Mouse (Mus musculus) neural tube, embryonic 12.5 days (tissue): ENCODE results near the gene Zfp638. TPM values are rescaled to one million over a fixed set of nuclear protein-coding genes. Genes with fewer than 3 reads are reported as not detected.
A peak's percentile ranks its signal among the peaks of the same experiment; 100 is the strongest.

ENCODE experiments used
- ATAC-seq: fragments of 200-750 bp; cut with Nextera tagmentation; 2 replicates; pipeline ENCODE4 v1.8.0; 2017; ENCODE audit warnings: low read depth, mild to moderate bottlenecking, moderate TSS enrichment, moderate library complexity; ENCODE audit not compliant: low FRiP score
- H3K27ac ChIP-seq: fragments of 300-500 bp; sonication (generic); 2 replicates; pipeline ENCODE4 v1.5.1; 2016
- H3K27me3 ChIP-seq: fragments of 300-500 bp; sonication (generic); replicated peaks from 2 replicates; pipeline ENCODE4 v1.6.1; 2016; ENCODE audit warnings: mild to moderate bottlenecking
- H3K36me3 ChIP-seq: fragments of 300-500 bp; sonication (generic); 2 replicates; pipeline ENCODE4 v1.6.1; 2016; ENCODE audit warnings: mild to moderate bottlenecking
- H3K4me1 ChIP-seq: fragments of 300-500 bp; sonication (generic); 2 replicates; pipeline ENCODE4 v1.6.1; 2016
- H3K4me2 ChIP-seq: fragments of 300-500 bp; sonication (generic); replicated peaks from 2 replicates; pipeline ENCODE4 v1.6.1; 2016; ENCODE audit warnings: mild to moderate bottlenecking
- H3K4me3 ChIP-seq: fragments of 300-500 bp; sonication (generic); 2 replicates; pipeline ENCODE4 v1.5.1; 2016
- H3K9ac ChIP-seq: fragments of 300-500 bp; sonication (generic); 2 replicates; pipeline ENCODE4 v1.6.1; 2016; ENCODE audit warnings: mild to moderate bottlenecking
- H3K9me3 ChIP-seq: fragments of 300-500 bp; sonication (generic); 2 replicates; pipeline ENCODE4 v1.6.1; 2016; ENCODE audit warnings: mild to moderate bottlenecking
- WGBS: fragments of 180-500 bp; shearing (Covaris S2); methylation state at CpG from one replicate; pipeline ENCODE4 v1.1.7; 2016; 5-methylcytosine and 5-hydroxymethylcytosine counted together
- polyA plus RNA-seq: library from polyadenylated mRNA; unstranded; fragments of >200 nt; fragmentation: Nextera tagmentation; extraction: Ambion mirVana; gene quantifications from 2 replicates; pipeline ENCODE4 v1.2.1, GENCODE M21; 2016

Gene Zfp638
- polyA plus RNA-seq, 1 experiment from 2014 or later, result 92.4 TPM

DNA sequence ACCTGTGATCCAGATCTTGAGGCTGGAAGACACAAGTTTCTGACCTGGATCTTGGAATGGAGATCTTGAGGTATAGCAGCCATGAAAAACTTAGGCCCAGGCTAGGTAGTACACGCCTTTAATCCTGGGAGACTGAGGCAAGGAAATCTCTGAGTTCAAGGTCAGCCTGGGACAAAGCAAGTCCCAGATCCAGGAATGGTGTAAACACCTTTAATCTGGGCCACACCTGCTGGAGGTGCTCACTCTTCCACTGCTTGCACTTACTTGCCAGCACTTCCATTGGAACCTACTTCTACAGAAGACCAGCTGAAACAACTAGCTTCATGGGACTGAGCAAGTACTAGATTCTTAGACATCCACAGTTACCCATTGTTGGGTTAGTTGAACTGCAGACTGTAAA is 26.2 kb downstream of the Zfp638 start:
- H3K4me1 ChIP-seq, result no peaks in the 10 kb centered on the region
- no peak overlapping the region for H3K9ac ChIP-seq
- no peaks in the 10 kb centered on the region for H3K9me3 ChIP-seq
- H3K27ac ChIP-seq, result no peak overlapping the region
- H3K4me2 ChIP-seq, result no peak overlapping the region
- H3K36me3 ChIP-seq, result no peaks in the 10 kb centered on the region
- no peaks in the 10 kb centered on the region for H3K27me3 ChIP-seq
- no peak for ATAC-seq
- H3K4me3 ChIP-seq, result no peak overlapping the region
- 92% methylated on average over 1 of the region's 1 CpGs for WGBS

- no peaks in the 10 kb centered on the region for H3K36me3 ChIP-seq
- H3K9me3 ChIP-seq, result no peaks in the 10 kb centered on the region
- H3K27ac ChIP-seq, result no peak overlapping the region
- H3K4me1 ChIP-seq, result no peaks in the 10 kb centered on the region
- no peak overlapping the region for H3K4me2 ChIP-seq
- ATAC-seq, result no peak
- WGBS, result 100% methylated on average over 1 of the region's 1 CpGs
- no peak overlapping the region for H3K9ac ChIP-seq
- H3K27me3 ChIP-seq, result no peaks in the 10 kb centered on the region
- H3K4me3 ChIP-seq, result no peak overlapping the region
Observed at GRCm38 (mm10) chr6:83893584-83893983, 26.7 kb downstream of the Zfp638 start.

- H3K4me3 ChIP-seq, result no peak overlapping the region
- no peak for ATAC-seq
Observed at GRCm38 (mm10) chr6:83899142-83899541, 32.2 kb downstream of the Zfp638 start.

DNA sequence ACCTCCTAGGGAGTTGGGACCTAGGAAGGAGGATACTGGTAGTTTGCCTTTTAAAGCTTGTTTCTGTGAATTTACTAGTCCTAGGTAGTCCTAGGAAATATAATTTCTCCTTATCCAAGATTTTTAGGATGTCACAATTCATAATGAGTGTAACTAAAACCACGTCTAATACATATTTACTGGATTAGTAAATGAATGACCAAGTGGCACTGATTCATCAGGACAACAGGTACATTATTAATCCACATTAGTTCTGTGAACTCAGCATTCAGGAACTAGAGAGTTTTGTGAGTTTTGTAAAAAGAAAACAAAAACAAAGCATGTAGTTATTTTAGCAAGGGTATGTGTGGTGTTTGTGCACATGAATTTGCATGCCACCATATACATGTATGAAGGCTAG is 38.4 kb downstream of the Zfp638 start:
- Histone ChIP-seq H3K36me3 (no peaks in the 10 kb centered on the region), H3K9ac (no peak overlapping the region), H3K27ac (no peak overlapping the region), H3K9me3 (no peaks in the 10 kb centered on the region), H3K4me1 (no peaks in the 10 kb centered on the region), H3K27me3 (no peaks in the 10 kb centered on the region), H3K4me3 (no peak overlapping the region), H3K4me2 (no peak overlapping the region)
- WGBS, result 76% methylated on average over 1 of the region's 1 CpGs
- no peak for ATAC-seq

More at GRCm38 (mm10) chr6:83899142-83899541, 32.2 kb downstream of the Zfp638 start:
- Histone ChIP-seq H3K4me1 (no peaks in the 10 kb centered on the region), H3K9ac (no peak overlapping the region), H3K36me3 (no peaks in the 10 kb centered on the region), H3K27me3 (no peaks in the 10 kb centered on the region), H3K27ac (no peak overlapping the region), H3K4me2 (no peak overlapping the region), H3K9me3 (no peaks in the 10 kb centered on the region)
- 79% methylated on average over 4 of the region's 4 CpGs for WGBS

GRCm38 (mm10) chr6:83906659-83907058 is 39.8 kb downstream of the Zfp638 start:
- no peak overlapping the region for H3K4me2 ChIP-seq
- ATAC-seq, result no peak
- H3K9ac ChIP-seq, result no peak overlapping the region
- H3K36me3 ChIP-seq, result no peaks in the 10 kb centered on the region
- no peaks in the 10 kb centered on the region for H3K27me3 ChIP-seq
- H3K4me3 ChIP-seq, result no peak overlapping the region
- no peaks in the 10 kb centered on the region for H3K4me1 ChIP-seq
- no peak overlapping the region for H3K27ac ChIP-seq
- no peaks in the 10 kb centered on the region for H3K9me3 ChIP-seq

- Histone ChIP-seq H3K27ac (no peak overlapping the region), H3K4me1 (no peaks in the 10 kb centered on the region), H3K27me3 (no peaks in the 10 kb centered on the region), H3K4me2 (no peak overlapping the region), H3K36me3 (no peaks in the 10 kb centered on the region), H3K4me3 (no peak overlapping the region), H3K9ac (no peak overlapping the region), H3K9me3 (no peaks in the 10 kb centered on the region)
- WGBS, result 40% methylated on average over 4 of the region's 4 CpGs
- ATAC-seq, result no peak
Observed at GRCm38 (mm10) chr6:83908386-83908785, 41.5 kb downstream of the Zfp638 start.

- no peak overlapping the region for H3K4me3 ChIP-seq
- no peaks in the 10 kb centered on the region for H3K36me3 ChIP-seq
- no peak overlapping the region for H3K27ac ChIP-seq
- WGBS, result 47% methylated on average over 4 of the region's 4 CpGs
- H3K4me2 ChIP-seq, result peak overlapping the region; percentile 59; the same call in 1 of the 2 replicates
- peak; percentile 43 for ATAC-seq
- H3K27me3 ChIP-seq, result no peaks in the 10 kb centered on the region
- H3K4me1 ChIP-seq, result no peaks in the 10 kb centered on the region
- H3K9me3 ChIP-seq, result no peaks in the 10 kb centered on the region
- H3K9ac ChIP-seq, result no peak overlapping the region
Observed at GRCm38 (mm10) chr6:83913710-83914109, 46.8 kb downstream of the Zfp638 start.

DNA sequence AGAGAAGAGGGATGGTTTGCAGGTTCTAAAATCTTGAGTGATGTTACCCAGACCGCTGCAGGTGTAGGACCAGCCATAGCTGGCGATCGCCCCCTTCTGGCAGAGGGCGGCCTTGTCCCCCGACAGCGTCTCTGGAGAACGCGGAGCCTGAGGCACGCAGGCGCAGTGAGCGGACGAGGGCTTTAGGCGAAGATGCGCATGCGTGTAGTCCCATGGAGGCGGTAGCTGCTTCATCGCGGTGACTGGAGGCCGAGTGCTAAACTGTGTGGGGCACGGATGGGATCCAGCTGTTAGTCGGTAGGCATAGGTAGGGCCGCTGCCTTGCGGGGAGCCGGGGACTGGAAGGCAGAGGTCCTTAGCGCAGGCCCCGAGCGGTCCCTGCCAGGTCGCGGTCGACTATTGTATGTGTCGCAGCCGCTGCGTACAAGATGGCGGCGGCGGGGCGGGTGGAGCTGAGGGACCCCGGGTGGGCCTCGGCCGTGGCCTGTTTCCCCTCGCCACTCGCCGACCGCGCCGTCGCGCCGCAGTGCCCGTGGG is 47.3 kb downstream of the Zfp638 start:
- Histone ChIP-seq H3K4me1 (no peaks in the 10 kb centered on the region), H3K4me3 (peak overlapping the region; percentile 93), H3K27me3 (no peaks in the 10 kb centered on the region), H3K4me2 (peak overlapping the region; percentile 59), H3K9ac (peak overlapping the region; percentile 99), H3K36me3 (no peaks in the 10 kb centered on the region), H3K9me3 (no peaks in the 10 kb centered on the region), H3K27ac (peak overlapping the region; percentile 96)
- ATAC-seq, result peak; percentile 98
- WGBS, result under 1% methylated on average over 50 of the region's 50 CpGs

GRCm38 (mm10) chr6:83914720-83915271 is 47.9 kb downstream of the Zfp638 start:
- peak overlapping the region; percentile 99 for H3K9ac ChIP-seq
- no peaks in the 10 kb centered on the region for H3K4me1 ChIP-seq
- WGBS, result under 1% methylated on average over 39 of the region's 40 CpGs
- peak overlapping the region; percentile 59 for H3K4me2 ChIP-seq
- no peaks in the 10 kb centered on the region for H3K9me3 ChIP-seq
- H3K27ac ChIP-seq, result peak overlapping the region; percentile 96
- no peaks in the 10 kb centered on the region for H3K36me3 ChIP-seq
- peak overlapping the region; percentile 93 for H3K4me3 ChIP-seq
- H3K27me3 ChIP-seq, result no peaks in the 10 kb centered on the region
- ATAC-seq, result peak; percentile 78

DNA sequence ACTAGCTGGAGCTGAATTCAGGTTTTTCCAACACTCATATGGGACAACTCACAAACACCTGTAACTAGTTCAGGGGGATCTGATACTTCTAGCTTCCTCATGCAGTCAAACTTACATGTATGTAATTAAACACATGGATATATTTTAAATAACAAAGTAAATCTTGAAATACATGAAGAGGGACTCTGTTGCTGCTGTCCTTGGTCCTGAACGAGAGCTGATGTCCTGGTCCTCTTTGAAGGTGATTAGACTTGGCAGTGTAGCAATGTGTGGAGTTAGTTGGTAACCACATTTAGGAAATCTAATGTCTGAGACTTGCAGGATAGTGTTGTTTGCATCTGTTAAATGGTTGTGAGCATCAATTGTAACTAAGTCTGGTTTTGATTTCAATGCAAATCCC is 60.5 kb downstream of the Zfp638 start:
- H3K4me1 ChIP-seq, result no peaks in the 10 kb centered on the region
- 87% methylated on average over 1 of the region's 1 CpGs for WGBS
- H3K27me3 ChIP-seq, result no peaks in the 10 kb centered on the region
- ATAC-seq, result no peak
- H3K36me3 ChIP-seq, result peaks cover 12% of the 10 kb centered on the region; the same call in 1 of the 2 replicates
- no peak overlapping the region for H3K4me3 ChIP-seq
- no peak overlapping the region for H3K27ac ChIP-seq
- H3K9me3 ChIP-seq, result no peaks in the 10 kb centered on the region
- H3K4me2 ChIP-seq, result no peak overlapping the region
- no peak overlapping the region for H3K9ac ChIP-seq

- Histone ChIP-seq H3K27me3 (no peaks in the 10 kb centered on the region), H3K27ac (no peak overlapping the region), H3K4me1 (no peaks in the 10 kb centered on the region), H3K4me2 (no peak overlapping the region), H3K4me3 (no peak overlapping the region), H3K36me3 (peaks cover 12% of the 10 kb centered on the region; the same call in 1 of the 2 replicates), H3K9me3 (no peaks in the 10 kb centered on the region), H3K9ac (no peak overlapping the region)
- 83% methylated on average over 2 of the region's 2 CpGs for WGBS
- ATAC-seq, result no peak
Observed at GRCm38 (mm10) chr6:83928225-83928624, 61.3 kb downstream of the Zfp638 start.

- no peak for ATAC-seq
- Histone ChIP-seq H3K4me2 (no peak overlapping the region), H3K4me3 (no peak overlapping the region), H3K9me3 (no peaks in the 10 kb centered on the region), H3K27me3 (no peaks in the 10 kb centered on the region), H3K4me1 (no peaks in the 10 kb centered on the region), H3K9ac (no peak overlapping the region), H3K36me3 (peaks cover 34% of the 10 kb centered on the region), H3K27ac (no peak overlapping the region)
- 95% methylated on average over 2 of the region's 2 CpGs for WGBS
Observed at GRCm38 (mm10) chr6:83939492-83939891, 72.6 kb downstream of the Zfp638 start.

DNA sequence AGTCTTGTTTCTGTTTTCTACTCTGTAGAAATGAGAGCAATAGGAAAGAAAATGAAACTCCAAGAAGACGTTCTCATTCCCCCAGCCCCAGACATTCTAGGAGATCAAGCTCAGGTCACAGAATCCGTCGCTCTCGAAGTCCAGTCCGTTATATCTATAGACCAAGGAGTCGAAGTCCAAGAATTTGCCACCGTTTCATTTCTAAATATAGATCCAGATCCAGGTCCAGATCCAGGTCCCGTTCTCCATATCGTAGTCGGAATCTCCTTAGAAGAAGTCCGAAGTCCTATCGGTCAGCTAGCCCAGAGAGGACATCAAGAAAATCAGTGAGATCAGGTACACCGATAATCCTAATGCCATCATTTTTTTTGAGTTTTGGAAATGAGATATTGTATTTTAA is 75.9 kb downstream of the Zfp638 start:
- peaks cover 40% of the 10 kb centered on the region for H3K36me3 ChIP-seq
- H3K4me2 ChIP-seq, result no peak overlapping the region
- 95% methylated on average over 13 of the region's 13 CpGs for WGBS

More for the DNA sequence above, 75.9 kb downstream of the Zfp638 start:
- no peaks in the 10 kb centered on the region for H3K9me3 ChIP-seq
- H3K27ac ChIP-seq, result no peak overlapping the region
- H3K9ac ChIP-seq, result no peak overlapping the region
- H3K4me3 ChIP-seq, result no peak overlapping the region
- H3K4me1 ChIP-seq, result no peaks in the 10 kb centered on the region
- no peak for ATAC-seq
- no peaks in the 10 kb centered on the region for H3K27me3 ChIP-seq
